Mouse (Mus musculus) forebrain, embryonic 12.5 days (tissue): ENCODE data around the gene Cntf. TPM values are rescaled to one million over a fixed set of nuclear protein-coding genes. Genes with fewer than 3 reads are reported as not detected.
"Not testable (repeated sequence)": the region's sequence is repeated elsewhere in the genome, so short reads cannot be mapped to it uniquely, and the experiment has no call there.

Source experiments
- ATAC-seq: fragments of 200-750 bp; cut with Nextera tagmentation; 2 replicates; pipeline ENCODE4 v1.8.0; 2017; ENCODE audit warnings: moderate TSS enrichment; ENCODE audit not compliant: low FRiP score
- H3K27ac ChIP-seq: fragments of 300-500 bp; sonication (generic); 2 replicates; pipeline ENCODE4 v1.5.1; 2016; ENCODE audit warnings: mild to moderate bottlenecking
- H3K27me3 ChIP-seq: fragments of 300-500 bp; sonication (generic); 2 replicates; pipeline ENCODE4 v1.6.1; 2016; ENCODE audit warnings: mild to moderate bottlenecking
- H3K36me3 ChIP-seq: fragments of 300-500 bp; sonication (generic); replicated peaks from 2 replicates; pipeline ENCODE4 v1.6.1; 2016; ENCODE audit warnings: mild to moderate bottlenecking
- H3K4me1 ChIP-seq: fragments of 300-500 bp; sonication (generic); 2 replicates; pipeline ENCODE4 v1.6.1; 2016
- H3K4me2 ChIP-seq: fragments of 300-500 bp; sonication (generic); 2 replicates; pipeline ENCODE4 v1.6.1; 2016; ENCODE audit warnings: mild to moderate bottlenecking, moderate library complexity
- H3K4me3 ChIP-seq: fragments of 300-500 bp; sonication (generic); replicated peaks from 2 replicates; pipeline ENCODE4 v1.5.1; 2016; ENCODE audit warnings: mild to moderate bottlenecking
- H3K9ac ChIP-seq: fragments of 300-500 bp; sonication (generic); 2 replicates; pipeline ENCODE4 v1.6.1; 2016; ENCODE audit warnings: mild to moderate bottlenecking
- H3K9me3 ChIP-seq: fragments of 300-500 bp; sonication (generic); 2 replicates; pipeline ENCODE4 v1.6.1; 2016
- WGBS: fragments of 180-500 bp; shearing (Covaris S2); methylation state at CpG from one replicate; pipeline ENCODE4 v1.1.7; 2016; 5-methylcytosine and 5-hydroxymethylcytosine counted together
- polyA plus RNA-seq: library from polyadenylated mRNA; unstranded; fragments of >200 nt; fragmentation: Nextera tagmentation; extraction: Ambion mirVana; gene quantifications from 2 replicates; pipeline ENCODE4 v1.2.1, GENCODE M21; 2016

The Cntf gene
- polyA plus RNA-seq, 1 experiment from 2014 or later: 1.8 TPM

DNA sequence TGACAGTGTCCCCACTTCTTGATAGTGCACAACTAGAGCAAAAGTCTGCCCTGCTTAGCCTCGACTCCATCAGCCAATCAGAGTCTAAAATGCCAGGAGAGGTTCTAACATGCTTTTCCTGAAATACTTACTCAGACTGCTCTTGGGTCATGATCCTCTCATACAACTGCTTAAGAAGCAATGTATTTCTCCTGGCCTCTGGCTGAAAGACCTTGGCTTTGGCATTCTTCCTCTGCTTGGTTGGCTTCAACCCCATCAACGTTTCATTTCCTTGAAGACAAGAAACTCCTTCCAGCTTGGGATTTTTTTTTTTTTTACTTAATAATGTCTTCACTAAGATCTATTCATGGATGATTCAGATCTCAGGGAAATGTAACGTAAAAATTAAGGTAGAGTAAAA, 9.1 kb downstream of the Cntf start:
- no peak overlapping the region for H3K4me3 ChIP-seq
- 0 out of 2 replicates have a peak, but pooled peaks cover 3% of the 10 kb centered on the region for H3K36me3 ChIP-seq
- no peaks in the 10 kb centered on the region for H3K4me1 ChIP-seq
- H3K9me3 ChIP-seq: no peaks in the 10 kb centered on the region
- H3K4me2 ChIP-seq: no peak overlapping the region
- no peaks in the 10 kb centered on the region for H3K27me3 ChIP-seq
- no peak overlapping the region for H3K9ac ChIP-seq
- ATAC-seq: no peak
- WGBS: 76% methylated on average over 3 of the region's 3 CpGs
- H3K27ac ChIP-seq: no peak overlapping the region

DNA sequence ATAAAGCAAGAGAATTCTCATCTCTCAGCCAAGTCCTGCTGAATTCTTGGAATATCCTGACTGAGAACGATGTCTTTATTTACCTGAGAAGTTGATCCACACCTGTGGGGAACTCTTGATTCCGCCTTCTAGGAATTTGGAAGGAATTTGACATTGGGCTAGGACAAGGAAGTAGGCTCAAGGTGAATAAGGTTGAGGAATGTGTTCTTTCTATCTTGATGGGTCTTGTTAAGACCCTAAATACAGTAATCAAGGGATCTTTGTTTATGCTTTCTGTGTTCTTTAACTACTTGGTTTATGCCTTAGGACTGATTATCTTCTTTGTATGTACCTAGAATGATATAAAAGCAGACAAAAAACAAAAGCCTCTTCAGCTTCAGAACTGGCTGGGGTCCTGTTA, 33.5 kb downstream of the Cntf start:
- H3K9me3 ChIP-seq: no peaks in the 10 kb centered on the region
- H3K4me1 ChIP-seq: no peaks in the 10 kb centered on the region
- H3K4me2 ChIP-seq: no peak overlapping the region
- no peak overlapping the region for H3K4me3 ChIP-seq
- no peaks in the 10 kb centered on the region for H3K36me3 ChIP-seq
- H3K9ac ChIP-seq: no peak overlapping the region
- H3K27me3 ChIP-seq: no peaks in the 10 kb centered on the region
- H3K27ac ChIP-seq: no peak overlapping the region
- 85% methylated on average over 2 of the region's 2 CpGs for WGBS
- no peak for ATAC-seq

DNA sequence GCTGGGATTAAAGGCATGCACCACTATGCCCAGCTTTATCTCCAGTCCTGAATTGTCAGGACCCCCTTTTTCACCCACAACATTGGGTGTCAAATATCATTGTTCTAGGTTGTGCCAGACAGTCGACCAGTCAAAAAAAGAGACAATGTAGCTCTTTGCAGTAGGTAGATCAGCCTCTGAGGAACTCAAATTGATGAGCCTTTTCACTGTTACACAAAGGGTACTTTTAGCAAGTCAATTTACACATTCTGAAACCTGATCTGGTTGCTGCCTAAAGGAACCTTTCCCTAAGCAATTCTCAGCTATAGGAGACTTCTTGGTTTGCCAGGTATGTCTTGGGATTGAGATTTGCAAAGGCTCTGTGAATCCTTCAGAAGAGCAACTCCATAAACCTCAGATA, 34.4 kb downstream of the Cntf start:
- Histone ChIP-seq H3K4me1 (no peaks in the 10 kb centered on the region), H3K27me3 (no peaks in the 10 kb centered on the region), H3K4me2 (no peak overlapping the region), H3K9me3 (no peaks in the 10 kb centered on the region), H3K9ac (no peak overlapping the region), H3K27ac (no peak overlapping the region), H3K36me3 (no peaks in the 10 kb centered on the region), H3K4me3 (no peak overlapping the region)
- 52% methylated on average over 1 of the region's 1 CpGs for WGBS
- ATAC-seq: no peak

DNA sequence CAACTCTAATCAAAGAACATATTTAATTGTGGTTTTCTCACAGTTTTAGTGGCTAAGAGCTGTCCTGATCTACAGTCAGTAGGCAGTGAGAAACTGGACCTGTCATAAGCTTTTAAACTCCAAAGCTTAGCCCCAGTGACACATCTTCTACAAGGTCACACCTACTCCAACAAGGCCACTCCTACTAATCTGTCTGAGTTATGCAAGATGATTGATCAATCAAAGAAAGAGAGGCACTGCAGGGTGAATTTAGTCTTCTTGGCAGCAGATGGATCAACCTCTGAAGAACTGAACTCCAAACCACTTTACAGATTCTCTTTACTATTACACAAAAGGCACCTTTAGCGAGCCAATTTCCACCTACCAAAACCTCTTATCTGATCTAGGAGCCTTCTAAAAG, 39.6 kb downstream of the Cntf start:
- Histone ChIP-seq H3K4me3 (no peak overlapping the region), H3K9ac (no peak overlapping the region), H3K9me3 (no peaks in the 10 kb centered on the region), H3K27ac (no peak overlapping the region), H3K4me1 (no peaks in the 10 kb centered on the region), H3K4me2 (no peak overlapping the region), H3K36me3 (no peaks in the 10 kb centered on the region), H3K27me3 (no peaks in the 10 kb centered on the region)
- 71% methylated on average over 1 of the region's 1 CpGs for WGBS
- ATAC-seq: no peak

DNA sequence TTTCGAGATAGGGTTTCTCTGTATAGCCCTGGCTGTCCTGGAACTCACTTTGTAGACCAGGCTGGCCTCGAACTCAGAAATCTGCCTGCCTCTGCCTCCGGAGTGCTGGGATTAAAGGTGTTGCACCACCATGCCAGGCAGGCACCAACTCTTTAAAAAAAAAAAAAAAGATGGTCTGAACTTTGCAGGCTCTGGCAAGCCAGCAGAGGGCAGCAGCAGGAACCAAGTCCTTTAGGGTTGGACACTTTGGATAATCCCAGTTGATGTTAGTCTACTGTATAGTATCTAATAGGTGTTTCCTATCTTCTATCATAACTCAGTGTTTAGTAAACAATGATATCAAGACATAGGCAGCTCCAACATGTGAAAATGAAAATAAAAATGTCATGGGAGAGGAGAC, 43.1 kb downstream of the Cntf start:
- no peak overlapping the region for H3K9ac ChIP-seq
- no peaks in the 10 kb centered on the region for H3K9me3 ChIP-seq
- H3K27ac ChIP-seq: no peak overlapping the region
- no peak overlapping the region for H3K4me2 ChIP-seq
- H3K27me3 ChIP-seq: no peaks in the 10 kb centered on the region
- no peak overlapping the region for H3K4me3 ChIP-seq
- no peak for ATAC-seq
- no peaks in the 10 kb centered on the region for H3K36me3 ChIP-seq
- 83% methylated on average over 2 of the region's 3 CpGs for WGBS
- no peaks in the 10 kb centered on the region for H3K4me1 ChIP-seq

DNA sequence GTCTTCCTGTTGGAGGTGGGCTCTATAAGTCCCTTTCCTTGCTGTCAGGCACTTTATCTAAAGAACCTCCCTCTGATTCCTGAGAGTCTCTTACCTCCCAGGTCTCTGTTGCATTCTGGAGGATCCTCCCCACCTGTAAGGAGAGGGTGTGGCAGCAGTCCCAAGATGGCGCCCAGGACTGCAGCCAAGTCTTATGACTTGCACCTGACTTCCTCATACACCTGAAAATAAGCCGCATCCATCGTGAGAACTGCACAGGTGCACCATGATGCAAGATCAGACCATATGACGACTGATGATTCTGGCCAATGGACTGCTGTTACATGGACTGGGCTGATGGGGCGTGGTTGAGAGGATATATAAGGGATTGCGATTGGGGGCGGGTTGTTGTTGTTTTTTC, 43.8 kb downstream of the Cntf start:
- H3K9me3 ChIP-seq, H3K4me3 ChIP-seq, ATAC-seq, H3K27me3 ChIP-seq, H3K9ac ChIP-seq, H3K4me1 ChIP-seq, H3K27ac ChIP-seq, H3K4me2 ChIP-seq, H3K36me3 ChIP-seq: not testable (repeated sequence)
- WGBS: 94% methylated on average over 7 of the region's 7 CpGs

DNA sequence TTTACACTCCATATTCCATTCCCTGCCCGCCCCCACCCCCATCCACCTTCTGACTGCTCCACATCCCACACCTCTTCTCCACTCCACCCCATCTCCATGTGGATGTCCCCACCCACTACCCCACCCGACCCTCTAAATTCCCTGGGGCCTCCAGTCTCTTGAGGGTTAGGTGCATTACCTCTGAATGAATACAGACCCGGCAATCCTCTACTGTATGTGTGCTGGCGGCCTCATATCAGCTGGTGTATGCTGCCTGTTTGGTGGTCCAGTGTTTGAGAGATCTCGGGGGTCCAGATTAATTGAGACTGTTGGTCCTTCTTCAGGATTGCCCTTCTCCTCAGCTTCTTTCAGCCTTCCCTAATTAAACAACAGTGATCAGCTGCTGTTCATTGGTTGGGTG, 44.5 kb downstream of the Cntf start:
- not testable (repeated sequence) for H3K4me2 ChIP-seq, H3K27me3 ChIP-seq, H3K27ac ChIP-seq, H3K9ac ChIP-seq, H3K4me1 ChIP-seq, H3K9me3 ChIP-seq, H3K36me3 ChIP-seq, ATAC-seq, H3K4me3 ChIP-seq
- WGBS: 96% methylated on average over 5 of the region's 5 CpGs

DNA sequence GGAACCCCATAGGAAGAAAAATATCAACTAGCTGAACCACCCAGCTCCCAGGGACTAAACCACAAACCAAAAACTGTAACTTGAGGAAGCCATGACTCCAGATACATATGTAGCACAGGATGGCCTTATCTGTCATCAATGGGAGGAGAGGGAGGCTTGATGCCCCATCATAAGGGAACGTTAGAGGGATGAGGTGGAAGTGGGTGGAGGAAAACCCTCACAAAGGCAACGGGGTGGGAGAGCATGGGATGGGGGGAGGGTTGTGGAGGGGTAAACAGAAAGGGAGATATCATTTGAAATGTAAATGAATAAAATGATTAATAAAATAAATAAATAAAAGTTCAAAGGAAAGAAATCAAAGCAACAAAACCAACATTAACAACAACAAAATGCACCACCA, 45.0 kb downstream of the Cntf start:
- 61% methylated on average over 2 of the region's 2 CpGs for WGBS
- Histone ChIP-seq H3K27ac (no peak overlapping the region), H3K27me3 (no peaks in the 10 kb centered on the region), H3K36me3 (no peaks in the 10 kb centered on the region), H3K9me3 (no peaks in the 10 kb centered on the region), H3K4me2 (no peak overlapping the region), H3K9ac (no peak overlapping the region), H3K4me3 (no peak overlapping the region), H3K4me1 (no peaks in the 10 kb centered on the region)
- ATAC-seq: no peak

DNA sequence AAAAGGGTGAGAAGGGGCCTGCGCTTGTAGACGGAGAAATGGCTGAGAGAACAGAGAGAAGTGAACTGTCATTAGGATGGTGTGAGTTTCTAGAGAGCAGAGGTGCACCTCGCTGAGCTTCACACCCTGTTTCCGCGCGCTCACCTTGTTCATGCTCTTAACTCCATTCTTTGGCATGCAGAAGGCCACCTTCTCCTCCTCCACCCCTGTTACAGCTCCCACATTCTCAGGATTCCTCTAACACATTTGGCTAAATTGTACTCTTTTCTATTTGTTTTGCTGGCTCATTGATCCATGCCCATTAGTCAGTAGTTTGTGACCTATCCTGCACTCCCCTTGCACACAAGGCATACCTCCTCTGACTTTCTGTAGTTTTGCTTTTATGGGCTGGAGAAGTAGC, 46.2 kb downstream of the Cntf start:
- no peak overlapping the region for H3K4me3 ChIP-seq
- WGBS: 79% methylated on average over 6 of the region's 6 CpGs
- H3K27me3 ChIP-seq: no peaks in the 10 kb centered on the region
- no peaks in the 10 kb centered on the region for H3K36me3 ChIP-seq
- H3K4me2 ChIP-seq: no peak overlapping the region
- no peak for ATAC-seq
- no peaks in the 10 kb centered on the region for H3K4me1 ChIP-seq
- H3K27ac ChIP-seq: no peak overlapping the region
- H3K9ac ChIP-seq: no peak overlapping the region
- H3K9me3 ChIP-seq: no peaks in the 10 kb centered on the region

Other genes starting within 250 kb of the Cntf start
- 17.9 and 18.4 TPM in 2 replicates for gene Fam111a, start 219.9 kb downstream of the Cntf start, polyA plus RNA-seq
- not detected in 2 replicates for gene Gm4952, start 165.7 kb downstream of the Cntf start, polyA plus RNA-seq
- gene Glyat, start 132.3 kb downstream of the Cntf start, polyA plus RNA-seq: not detected in 2 replicates
- gene Olfr1442, start 95.2 kb downstream of the Cntf start, polyA plus RNA-seq: not detected in 2 replicates
- not detected in 2 replicates for gene Olfr1443, start 87.5 kb downstream of the Cntf start, polyA plus RNA-seq
- gene Keg1, start 69.8 kb downstream of the Cntf start, polyA plus RNA-seq: not detected in 2 replicates
- 22.1 and 23.0 TPM in 2 replicates for gene Zfp91, start 30.5 kb upstream of the Cntf start, polyA plus RNA-seq
- 0.87 and 1.1 TPM in 2 replicates for gene Lpxn, start 30.6 kb upstream of the Cntf start, polyA plus RNA-seq
- not detected in 2 replicates for gene Gm5244, start 81.0 kb upstream of the Cntf start, polyA plus RNA-seq
- gene Olfr1444, start 91.7 kb upstream of the Cntf start, polyA plus RNA-seq: not detected in 2 replicates
- not detected in 2 replicates for gene Olfr1445, start 118.2 kb upstream of the Cntf start, polyA plus RNA-seq
- not detected in 2 replicates for gene Olfr1446, start 127.9 kb upstream of the Cntf start, polyA plus RNA-seq
- not detected in 2 replicates for gene Olfr1447, start 138.1 kb upstream of the Cntf start, polyA plus RNA-seq
- not detected in 2 replicates for gene Olfr1448, start 158.8 kb upstream of the Cntf start, polyA plus RNA-seq
- gene Olfr1449, start 165.2 kb upstream of the Cntf start, polyA plus RNA-seq: not detected in 2 replicates
- gene Olfr1450, start 184.6 kb upstream of the Cntf start, polyA plus RNA-seq: not detected in 2 replicates
- not detected in 2 replicates for gene Olfr1451, start 229.4 kb upstream of the Cntf start, polyA plus RNA-seq